Comparison of ENCODE assay signal across 14 mouse cellular contexts in the genomic region with DNA sequence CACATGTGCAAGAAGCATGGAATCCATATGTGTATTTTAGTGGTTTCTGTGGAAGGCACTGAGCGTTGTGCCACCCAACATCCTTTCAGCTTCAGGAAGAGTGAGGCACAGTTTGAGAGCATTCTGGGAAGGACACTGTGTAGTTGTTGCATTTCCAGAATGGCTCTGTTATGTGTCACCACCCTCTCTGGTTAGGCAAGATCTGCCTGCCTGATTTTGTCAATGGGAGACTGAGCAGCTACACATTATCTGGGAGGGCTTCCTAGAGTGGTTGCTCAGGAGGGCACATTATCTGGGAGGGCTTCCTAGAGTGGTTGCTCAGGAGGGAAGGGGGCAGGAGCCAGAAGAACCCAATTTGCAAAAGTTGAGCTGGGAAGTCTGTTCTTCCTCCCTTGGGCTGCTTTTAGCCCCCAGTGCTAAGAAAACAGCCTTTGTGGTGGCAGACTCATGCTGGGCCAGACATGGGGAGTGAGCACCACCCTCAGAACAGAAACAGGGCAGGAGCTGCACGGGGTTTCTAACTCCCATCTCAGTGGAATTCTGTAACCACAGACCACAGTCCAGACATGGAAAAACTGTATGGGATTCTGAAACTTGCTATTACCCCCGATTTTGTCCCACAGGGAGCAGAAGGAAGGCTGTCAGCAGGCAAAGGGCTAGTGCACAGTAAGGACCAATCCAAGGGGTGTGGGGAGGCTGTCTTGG.
"Had no signal": no experiment of that assay in that cellular context is flagged by ENCODE, and none has a peak within 500 bp of the region (broad histone marks: within the 10 kb centered on the region; RNA-seq: fewer than 3 reads in every experiment).

No protein-coding gene starts in this region.

- H3K27me3 ChIP-seq: liver, embryonic 15.5 days; midbrain, embryonic 13.5 days; neural tube, embryonic 15.5 days had no signal

- H3K36me3 ChIP-seq: limb, embryonic 10.5 days; liver, embryonic 15.5 days; midbrain, embryonic 13.5 days; neural tube, embryonic 15.5 days had no signal

- H3K9ac ChIP-seq: liver, embryonic 15.5 days; midbrain, embryonic 13.5 days; neural tube, embryonic 15.5 days had no signal

- ATAC-seq: lung, postnatal 0 days; midbrain, embryonic 13.5 days had no signal

- DNase-seq: kidney, postnatal 10 days; lung, adult 2 months; lung, postnatal 36 days; right cerebral cortex, adult 18-20 months; right cerebral cortex, postnatal 25 days; thymus, postnatal 36 days had no signal

- H3K9me3 ChIP-seq: limb, embryonic 10.5 days; liver, embryonic 15.5 days; midbrain, embryonic 13.5 days; neural tube, embryonic 15.5 days had no signal

- H3K4me1 ChIP-seq: limb, embryonic 10.5 days; liver, embryonic 15.5 days; midbrain, embryonic 13.5 days; neural tube, embryonic 15.5 days had no signal

- H3K4me3 ChIP-seq: left cerebral cortex, adult 2 months; limb, embryonic 10.5 days; liver, embryonic 15.5 days; midbrain, embryonic 13.5 days; neural tube, embryonic 15.5 days had no signal

- H3K4me2 ChIP-seq: liver, embryonic 11.5 days; liver, embryonic 15.5 days; midbrain, embryonic 13.5 days; neural tube, embryonic 15.5 days had no signal

- H3K27ac ChIP-seq: left cerebral cortex, adult 2 months; limb, embryonic 10.5 days; liver, embryonic 15.5 days; midbrain, embryonic 13.5 days; neural tube, embryonic 15.5 days; stomach, postnatal 0 days had no signal
